Mouse (Mus musculus) T-helper 1 cell (primary cell): ENCODE data around the gene Pgpep1l.

ENCODE experiments used
- in situ Hi-C: fragments of 300-600 bp; cut with MboI, MseI; formaldehyde crosslinking; loops from one replicate; pipeline ENCODE4 v1.15.1; 2025; ENCODE audit warnings: high pct_unique_total_duplicates

The Pgpep1l gene

DNA sequence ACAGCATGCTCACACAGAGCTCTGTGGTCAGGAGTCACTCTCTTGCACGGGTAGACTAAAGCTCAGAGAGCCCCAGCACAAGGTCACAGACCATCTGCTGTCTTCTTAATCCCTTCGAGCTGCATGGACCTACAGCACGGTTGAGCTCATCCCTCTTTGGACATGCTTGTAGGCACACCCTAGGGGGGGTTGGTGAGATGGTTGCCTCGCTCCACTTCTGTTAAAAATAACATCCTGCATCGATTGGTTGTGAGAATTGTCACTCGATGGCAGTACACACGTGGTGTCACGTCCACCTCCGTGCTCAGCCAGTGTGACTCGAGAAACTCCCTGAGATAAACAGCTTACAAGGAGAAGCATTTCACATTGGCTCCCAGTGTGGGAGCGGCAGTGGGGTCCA lies 45.2 kb downstream of the Pgpep1l start:
- in situ Hi-C loops, result no loop called here

DNA sequence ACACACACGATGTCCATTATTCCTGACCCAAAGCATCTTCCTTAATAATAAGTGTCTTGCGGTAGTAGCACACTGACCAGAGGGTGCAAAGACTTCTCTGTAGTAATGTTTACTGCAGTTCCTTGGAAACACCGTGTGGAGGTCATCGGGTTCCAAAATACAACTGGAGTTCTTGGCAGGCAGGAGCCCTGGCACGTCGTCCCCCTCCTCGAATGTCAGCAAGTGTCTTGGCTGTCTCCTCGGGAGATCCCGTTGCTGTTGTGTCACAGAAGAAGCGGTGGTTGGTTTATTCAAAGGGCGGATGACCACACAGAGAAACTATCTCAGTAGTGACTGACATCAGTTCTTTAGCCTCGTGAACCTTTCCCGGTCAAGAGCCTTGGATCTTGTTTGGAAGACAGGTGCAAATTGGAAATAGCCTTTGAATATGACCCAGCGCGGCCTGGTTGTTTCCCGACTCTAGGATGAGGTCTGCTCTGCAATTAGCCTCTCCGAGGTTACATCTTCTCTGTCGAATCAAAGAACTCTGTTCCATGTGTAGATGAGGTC lies 48.4 kb downstream of the Pgpep1l start:
- in situ Hi-C loops, result no loop called here

DNA sequence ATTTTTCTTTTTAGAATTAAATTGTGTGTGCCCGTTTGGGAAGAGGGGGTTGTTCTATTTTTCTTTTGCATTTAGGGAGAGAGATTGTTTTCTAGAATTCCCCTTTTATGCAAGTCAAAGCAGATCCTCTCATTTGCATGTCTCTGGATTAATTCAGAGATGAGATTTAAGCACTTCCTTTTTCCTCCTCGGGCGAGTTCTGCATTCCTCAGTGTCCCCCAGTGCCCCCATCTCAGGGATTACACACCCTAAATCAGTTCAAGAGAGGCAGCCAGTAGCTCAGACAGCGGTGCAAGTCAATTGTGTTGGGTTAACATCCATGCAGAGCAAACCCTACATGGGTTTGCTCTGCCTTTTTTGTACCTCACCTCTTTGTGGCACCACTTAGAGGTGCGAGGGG lies 50.2 kb downstream of the Pgpep1l start:
- in situ Hi-C loops, result no loop called here

DNA sequence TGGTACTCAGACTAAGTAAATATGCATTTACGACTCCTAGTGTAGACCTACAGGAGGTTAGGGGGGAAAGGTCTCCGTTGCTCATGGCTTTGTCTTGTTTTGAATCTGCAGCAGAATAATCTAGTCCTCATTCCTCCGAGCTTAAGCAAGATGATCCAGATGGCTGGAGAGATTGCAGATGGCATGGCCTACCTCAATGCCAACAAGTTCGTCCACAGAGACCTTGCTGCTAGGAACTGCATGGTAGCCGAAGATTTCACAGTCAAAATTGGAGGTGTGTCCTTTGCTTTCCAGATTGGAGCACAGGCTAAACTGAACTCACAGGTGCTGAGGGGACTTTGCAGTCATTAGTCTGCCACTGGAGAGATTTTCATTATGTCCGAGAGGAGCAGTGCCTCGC lies 52.1 kb downstream of the Pgpep1l start:
- in situ Hi-C loops, result no loop called here

DNA sequence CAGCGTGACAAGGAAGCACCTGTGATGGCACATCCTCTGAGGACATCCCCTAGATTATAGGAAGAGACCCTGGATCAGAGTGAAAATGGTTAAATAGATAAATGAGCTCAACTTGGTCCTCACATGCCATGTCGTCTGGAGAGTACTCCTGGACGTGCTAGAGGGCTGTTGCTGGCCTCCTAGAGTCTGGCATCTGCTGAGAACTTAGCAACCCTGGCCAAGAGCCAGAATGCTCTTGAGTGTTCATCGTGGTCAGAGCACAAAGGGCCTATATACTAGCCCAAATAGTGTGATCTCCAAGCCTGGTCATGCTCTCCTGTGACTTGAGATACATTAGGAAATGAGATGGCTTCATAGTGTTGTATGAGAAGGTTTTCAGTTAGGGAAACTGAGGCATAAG lies 53.6 kb downstream of the Pgpep1l start:
- in situ Hi-C loops, result no loop called here

DNA sequence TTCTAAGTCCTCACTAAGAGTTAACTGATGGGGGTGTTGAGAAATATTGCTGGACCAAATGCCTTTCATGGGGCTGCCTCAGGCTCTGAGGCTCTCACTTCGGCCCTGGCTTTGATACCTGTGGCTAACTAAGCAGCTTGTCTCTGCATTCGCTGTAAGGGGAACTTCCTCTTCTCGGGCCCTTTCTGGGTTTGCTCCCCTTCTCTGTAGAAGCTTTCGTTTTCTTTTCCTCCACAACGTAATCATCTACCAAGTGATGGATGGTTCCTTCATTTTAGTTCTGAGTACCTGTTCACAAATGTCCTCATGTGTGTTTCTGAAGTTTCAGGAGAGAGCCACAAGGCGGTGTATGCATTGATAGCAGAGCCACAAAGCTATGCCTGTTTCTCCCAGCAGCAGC lies 55.0 kb downstream of the Pgpep1l start:
- in situ Hi-C loops, result no loop called here

DNA sequence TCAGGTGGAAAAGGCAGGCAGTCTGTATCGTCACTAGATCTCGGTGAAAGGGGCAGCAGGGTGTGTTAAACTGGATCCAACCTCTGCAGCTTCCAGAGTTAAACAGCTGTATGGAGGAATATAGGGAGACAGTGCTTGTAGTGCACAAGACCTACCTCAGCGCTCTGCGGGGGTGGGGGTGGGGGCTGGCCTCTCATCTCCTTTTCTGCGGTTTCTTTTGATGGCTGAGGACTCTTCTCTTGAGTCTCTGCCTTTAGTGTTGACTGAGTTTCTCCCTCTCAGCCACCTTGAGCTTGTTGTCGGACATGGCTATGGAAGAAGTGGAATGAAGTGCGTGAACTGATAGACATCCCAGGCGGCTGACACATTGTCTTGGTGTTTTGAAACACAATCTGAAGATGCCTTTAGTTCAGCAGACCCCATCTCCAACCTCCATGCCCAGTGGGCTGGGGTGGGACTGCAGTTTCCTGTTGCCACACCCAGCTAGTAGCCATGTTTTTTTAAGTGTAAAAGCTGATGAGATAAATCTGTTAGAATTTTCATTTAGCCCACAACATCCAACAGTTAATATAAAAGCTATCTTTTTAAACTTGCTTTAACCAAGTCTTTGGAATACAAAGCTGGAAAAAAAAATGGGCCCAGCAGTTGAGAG lies 58.1 kb downstream of the Pgpep1l start:
- in situ Hi-C loops, result no loop called here

DNA sequence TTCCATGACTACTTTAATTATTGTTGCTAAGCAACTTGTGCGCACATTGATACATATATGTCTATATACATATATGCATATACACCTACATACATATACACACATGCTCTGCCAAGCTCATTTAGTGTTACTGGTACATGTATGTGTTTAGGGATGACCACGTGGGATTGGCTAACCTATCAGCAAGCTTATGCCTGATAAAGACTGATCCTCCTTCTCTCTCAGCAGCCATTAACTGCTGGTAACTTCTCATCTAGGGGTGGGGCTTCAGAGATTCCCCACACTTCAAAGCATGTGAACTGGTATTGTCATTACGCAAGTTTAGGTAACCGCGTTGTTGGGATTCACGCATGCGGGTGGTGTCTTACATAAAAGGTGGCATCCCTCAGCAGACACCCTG lies 64.4 kb downstream of the Pgpep1l start:
- in situ Hi-C loops, result no loop called here

DNA sequence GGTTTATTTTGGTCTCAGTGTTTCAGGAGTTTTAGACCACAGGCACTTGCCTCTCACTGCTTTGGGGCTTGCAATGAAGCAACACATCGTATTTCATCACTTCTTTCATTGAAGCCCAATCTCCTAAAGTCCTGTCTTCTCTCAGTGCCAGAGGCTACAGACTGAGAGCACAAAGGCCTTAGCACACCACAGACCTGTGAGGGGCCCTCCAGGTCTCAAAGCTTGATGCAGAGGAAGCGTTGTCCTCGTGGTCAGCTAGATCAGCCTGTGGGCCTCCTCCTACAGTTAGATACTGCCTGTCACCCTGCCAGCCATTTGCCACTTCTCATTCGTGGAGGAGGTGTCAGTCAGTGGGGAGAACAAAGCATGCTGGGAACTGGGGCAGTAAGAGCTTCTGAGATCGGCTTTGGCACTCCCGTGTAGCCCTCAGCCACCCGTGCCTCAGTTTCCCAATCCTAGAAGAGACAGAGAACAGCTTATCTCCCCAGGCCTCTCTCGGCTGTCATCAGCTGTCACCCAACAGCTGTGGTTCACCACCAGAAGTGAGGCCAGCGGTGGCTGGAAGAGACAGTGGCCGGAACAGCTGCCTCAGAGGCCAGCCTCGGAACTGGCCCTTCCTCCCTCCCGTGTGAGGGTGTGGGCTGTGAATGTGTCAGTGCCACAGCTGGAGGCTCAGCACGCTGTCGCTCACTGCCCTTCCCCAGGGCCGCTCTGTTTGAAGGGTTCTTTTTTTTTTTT lies 69.9 kb downstream of the Pgpep1l start:
- in situ Hi-C loops, result no loop called here

DNA sequence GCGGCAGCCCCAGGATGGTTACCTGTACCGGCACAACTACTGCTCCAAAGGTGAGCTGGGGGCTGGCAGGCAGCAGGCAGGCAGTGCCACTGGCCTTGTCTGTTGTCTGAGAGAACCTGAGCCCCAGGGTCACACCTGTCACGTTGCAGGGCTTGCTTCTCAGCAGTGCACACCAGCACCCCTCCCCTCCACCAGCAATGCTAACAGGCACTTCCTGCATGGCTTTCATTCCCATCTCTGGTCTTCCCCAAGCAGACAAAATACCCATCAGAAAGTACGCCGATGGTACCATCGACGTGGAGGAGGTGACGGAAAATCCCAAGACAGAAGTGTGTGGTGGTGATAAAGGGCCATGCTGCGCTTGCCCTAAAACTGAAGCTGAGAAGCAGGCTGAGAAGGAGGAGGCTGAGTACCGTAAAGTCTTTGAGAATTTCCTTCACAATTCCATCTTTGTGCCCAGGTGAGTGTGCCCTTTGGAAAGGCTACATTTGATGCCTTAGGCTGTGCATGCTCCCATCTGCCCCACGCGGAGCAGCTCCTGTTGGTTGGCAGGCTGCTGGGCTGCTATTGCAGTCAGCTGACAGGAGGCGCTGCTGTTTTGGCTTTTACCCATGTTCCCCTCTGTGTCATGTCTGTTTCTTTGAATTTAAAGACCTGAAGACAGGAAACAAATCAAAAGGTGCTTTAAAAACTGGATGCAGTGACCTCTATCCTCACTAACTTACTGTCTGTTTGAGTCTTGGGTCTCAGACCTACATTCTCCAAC lies 74.2 kb downstream of the Pgpep1l start:
- in situ Hi-C loops, result no loop called here

DNA sequence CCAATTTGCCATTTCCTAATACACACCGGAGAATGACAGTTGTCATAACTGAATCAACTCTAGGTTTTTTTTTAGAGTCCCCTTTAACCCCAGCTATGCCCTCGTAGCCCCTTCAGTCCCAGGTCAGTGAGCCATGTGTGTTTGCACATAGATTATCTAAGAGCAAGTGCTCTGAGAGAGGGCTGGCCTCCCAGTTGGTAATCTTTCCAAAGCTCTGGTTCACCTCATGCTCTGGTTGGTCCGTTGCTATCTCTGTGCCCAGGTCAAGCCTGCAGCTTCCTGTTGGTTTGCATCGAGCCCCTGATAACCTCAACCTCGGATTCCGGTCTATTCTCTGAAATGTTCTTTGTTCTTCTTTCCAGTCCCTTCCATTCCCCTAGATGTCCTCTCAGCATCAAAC lies 74.8 kb downstream of the Pgpep1l start:
- in situ Hi-C loops, result no loop called here
